Mouse (Mus musculus): ENCODE results near the gene Wdr45. TPM values are rescaled to one million over a fixed set of nuclear protein-coding genes. Genes with fewer than 3 reads are reported as not detected.
"Not testable (repeated sequence)": the region's sequence is repeated elsewhere in the genome, so short reads cannot be mapped to it uniquely, and the experiment has no call there.

The Wdr45 gene
- 21.0 and 21.5 TPM in 2 replicates for polyA plus RNA-seq (2016; fragmentation: Nextera tagmentation; extraction: Ambion mirVana)

GRCm38 (mm10) chrX:7714135-7714899, at the start of gene Wdr45:
Gene Wdr45 (plus strand): TSS chrX:7714333.
- peak; percentile 97 for DNase-seq (ENCODE audit: low spot score)
- WGBS: 9% methylated on average over 33 of the region's 60 CpGs
- Histone ChIP-seq H3K4me3 (peak within 1 kb of the TSS; percentile 50), H3K27ac (peak within 1 kb of the TSS; percentile 62)
- not testable (repeated sequence) for H3K36me3 ChIP-seq; H3K4me1 ChIP-seq; H3K9me3 ChIP-seq; H3K27me3 ChIP-seq (ENCODE audit: insufficient read depth, poor library complexity, severe bottlenecking)

- peaks cover 30% of the 10 kb centered on the region for H3K36me3 ChIP-seq
- H3K27ac ChIP-seq: no peak overlapping the region
- no peaks in the 10 kb centered on the region for H3K4me1 ChIP-seq
- H3K4me3 ChIP-seq: no peak overlapping the region
- no peaks in the 10 kb centered on the region for H3K27me3 ChIP-seq (ENCODE audit: insufficient read depth, poor library complexity, severe bottlenecking)
- H3K9me3 ChIP-seq: no peaks in the 10 kb centered on the region
- DNase-seq (ENCODE audit: low spot score): no peak
- 83% methylated on average over 11 of the region's 11 CpGs for WGBS
These were observed 49.3 kb upstream of the Wdr45 start for GRCm38 (mm10) chrX:7664791-7665190.

- Histone ChIP-seq H3K4me3 (no peak overlapping the region), H3K27ac (no peak overlapping the region), H3K9me3 (no peaks in the 10 kb centered on the region), H3K27me3 (ENCODE audit: insufficient read depth, poor library complexity, severe bottlenecking) (no peaks in the 10 kb centered on the region), H3K4me1 (no peaks in the 10 kb centered on the region), H3K36me3 (peaks cover 30% of the 10 kb centered on the region)
- no peak for DNase-seq (ENCODE audit: low spot score)
- WGBS: 68% methylated on average over 21 of the region's 21 CpGs
These were observed 48.2 kb upstream of the Wdr45 start for GRCm38 (mm10) chrX:7665739-7666502.

- no peaks in the 10 kb centered on the region for H3K9me3 ChIP-seq
- H3K27me3 ChIP-seq (ENCODE audit: insufficient read depth, poor library complexity, severe bottlenecking): no peaks in the 10 kb centered on the region
- DNase-seq (ENCODE audit: low spot score): peak; percentile 80
- peaks cover 24% of the 10 kb centered on the region for H3K36me3 ChIP-seq
- WGBS: 21% methylated on average over 18 of the region's 19 CpGs
- peak overlapping the region; percentile 68 for H3K4me3 ChIP-seq
- peak overlapping the region; percentile 85 for H3K27ac ChIP-seq
- peaks cover 9% of the 10 kb centered on the region; the same call in 1 of the 2 replicates for H3K4me1 ChIP-seq
These were observed 43.7 kb upstream of the Wdr45 start for GRCm38 (mm10) chrX:7670390-7670881.

- Histone ChIP-seq H3K9me3 (no peaks in the 10 kb centered on the region), H3K4me1 (peaks cover 9% of the 10 kb centered on the region; the same call in 1 of the 2 replicates), H3K4me3 (peak within 1 kb of the TSS; percentile 68), H3K27me3 (ENCODE audit: insufficient read depth, poor library complexity, severe bottlenecking) (no peaks in the 10 kb centered on the region), H3K36me3 (peaks cover 21% of the 10 kb centered on the region), H3K27ac (peak within 1 kb of the TSS; percentile 85)
- no peak for DNase-seq (ENCODE audit: low spot score)
- 14% methylated on average over 36 of the region's 36 CpGs for WGBS
These were observed 43.1 kb upstream of the Wdr45 start, which contains the start of gene Plp2 for GRCm38 (mm10) chrX:7670921-7671623. Gene Plp2 (minus strand): TSS chrX:7671390.

- no peak overlapping the region for H3K4me3 ChIP-seq
- H3K9me3 ChIP-seq: no peaks in the 10 kb centered on the region
- no peak overlapping the region for H3K27ac ChIP-seq
- 34% methylated on average over 6 of the region's 6 CpGs for WGBS
- no peaks in the 10 kb centered on the region for H3K27me3 ChIP-seq (ENCODE audit: insufficient read depth, poor library complexity, severe bottlenecking)
- peaks cover 9% of the 10 kb centered on the region; the same call in 1 of the 2 replicates for H3K4me1 ChIP-seq
- no peak for DNase-seq (ENCODE audit: low spot score)
- H3K36me3 ChIP-seq: peaks cover 7% of the 10 kb centered on the region; the same call in 1 of the 2 replicates
These were observed 41.4 kb upstream of the Wdr45 start for GRCm38 (mm10) chrX:7672739-7673138.

- Histone ChIP-seq H3K27me3 (ENCODE audit: insufficient read depth, poor library complexity, severe bottlenecking) (no peaks in the 10 kb centered on the region), H3K36me3 (peaks cover 5% of the 10 kb centered on the region; the same call in 1 of the 2 replicates), H3K4me1 (peaks cover 9% of the 10 kb centered on the region; the same call in 1 of the 2 replicates), H3K4me3 (peak overlapping the region; percentile 50), H3K27ac (peak overlapping the region; percentile 80; the same call in 1 of the 2 replicates), H3K9me3 (no peaks in the 10 kb centered on the region)
- 23% methylated on average over 12 of the region's 12 CpGs for WGBS
- DNase-seq (ENCODE audit: low spot score): no peak
These were observed 40.4 kb upstream of the Wdr45 start for GRCm38 (mm10) chrX:7673578-7674281.

- peak overlapping the region; percentile 50 for H3K4me3 ChIP-seq
These were observed 39.7 kb upstream of the Wdr45 start for GRCm38 (mm10) chrX:7674284-7675000.

GRCm38 (mm10) chrX:7675001-7675380, 39.1 kb upstream of the Wdr45 start:
- Histone ChIP-seq H3K4me3 (peak overlapping the region; percentile 50), H3K27me3 (ENCODE audit: insufficient read depth, poor library complexity, severe bottlenecking) (no peaks in the 10 kb centered on the region), H3K4me1 (peaks cover 9% of the 10 kb centered on the region; the same call in 1 of the 2 replicates), H3K27ac (peak overlapping the region; percentile 80), H3K9me3 (no peaks in the 10 kb centered on the region), H3K36me3 (no peaks in the 10 kb centered on the region)
- DNase-seq (ENCODE audit: low spot score): no peak
- 29% methylated on average over 10 of the region's 10 CpGs for WGBS

More at GRCm38 (mm10) chrX:7674284-7675000, 39.7 kb upstream of the Wdr45 start:
- Histone ChIP-seq H3K27ac (peak overlapping the region; percentile 80), H3K36me3 (no peaks in the 10 kb centered on the region), H3K4me1 (peaks cover 9% of the 10 kb centered on the region; the same call in 1 of the 2 replicates), H3K27me3 (ENCODE audit: insufficient read depth, poor library complexity, severe bottlenecking) (no peaks in the 10 kb centered on the region), H3K9me3 (no peaks in the 10 kb centered on the region)
- 24% methylated on average over 28 of the region's 28 CpGs for WGBS
- no peak for DNase-seq (ENCODE audit: low spot score)

- Histone ChIP-seq H3K4me1 (0 out of 2 replicates have a peak, but pooled peaks cover 3% of the 10 kb centered on the region), H3K27me3 (ENCODE audit: insufficient read depth, poor library complexity, severe bottlenecking) (no peaks in the 10 kb centered on the region), H3K9me3 (no peaks in the 10 kb centered on the region), H3K4me3 (no peak overlapping the region), H3K27ac (no peak overlapping the region), H3K36me3 (no peaks in the 10 kb centered on the region)
- 59% methylated on average over 3 of the region's 3 CpGs for WGBS
- no peak for DNase-seq (ENCODE audit: low spot score)
These were observed 35.1 kb upstream of the Wdr45 start for GRCm38 (mm10) chrX:7678986-7679385.

- peak; percentile 93 for DNase-seq (ENCODE audit: low spot score)
- Histone ChIP-seq H3K4me3 (peak overlapping the region; percentile 47), H3K27ac (no peak overlapping the region), H3K4me1 (no peaks in the 10 kb centered on the region), H3K9me3 (no peaks in the 10 kb centered on the region), H3K27me3 (ENCODE audit: insufficient read depth, poor library complexity, severe bottlenecking) (no peaks in the 10 kb centered on the region), H3K36me3 (no peaks in the 10 kb centered on the region)
- 15% methylated on average over 27 of the region's 27 CpGs for WGBS
These were observed 34.6 kb upstream of the Wdr45 start for GRCm38 (mm10) chrX:7679405-7680056.

Data from heart, embryonic 10.5 days (tissue).